Mouse (Mus musculus): ENCODE data around the gene Gsto2.
"Not testable (repeated sequence)": the region's sequence is repeated elsewhere in the genome, so short reads cannot be mapped to it uniquely, and the experiment has no call there.

The Gsto2 gene

GRCm38 (mm10) chr19:47865353-47865947 lies at the start of gene Gsto2:
Gene Gsto2 (plus strand): TSS chr19:47865534.
- DNase-seq (ENCODE audit: low read depth in 2 of 2, low spot score in 2 of 2), result peak; percentile 92

- no peak for DNase-seq (ENCODE audit: low read depth in 2 of 2, low spot score in 2 of 2)
These were observed 47.6 kb upstream of the Gsto2 start for GRCm38 (mm10) chr19:47817692-47818091.

GRCm38 (mm10) chr19:47820832-47821493 lies 44.4 kb upstream of the Gsto2 start:
- peak; percentile 44 to 51 for DNase-seq (ENCODE audit: low read depth in 2 of 2, low spot score in 2 of 2)

GRCm38 (mm10) chr19:47821494-47821872 lies 43.9 kb upstream of the Gsto2 start:
- DNase-seq (ENCODE audit: low read depth in 2 of 2, low spot score in 2 of 2), result no peak

- no peak for DNase-seq (ENCODE audit: low read depth in 2 of 2, low spot score in 2 of 2)
These were observed 43.1 kb upstream of the Gsto2 start for GRCm38 (mm10) chr19:47822143-47822796.

- DNase-seq (ENCODE audit: low read depth in 2 of 2, low spot score in 2 of 2), result no peak
These were observed 41.3 kb upstream of the Gsto2 start for GRCm38 (mm10) chr19:47824026-47824425.

GRCm38 (mm10) chr19:47829913-47830450 lies 35.4 kb upstream of the Gsto2 start:
- no peak for DNase-seq (ENCODE audit: low read depth in 2 of 2, low spot score in 2 of 2)

GRCm38 (mm10) chr19:47831111-47831510 lies 34.2 kb upstream of the Gsto2 start:
- no peak for DNase-seq (ENCODE audit: low read depth in 2 of 2, low spot score in 2 of 2)

GRCm38 (mm10) chr19:47832316-47832715 lies 33.0 kb upstream of the Gsto2 start:
- DNase-seq (ENCODE audit: low read depth in 2 of 2, low spot score in 2 of 2), result no peak

GRCm38 (mm10) chr19:47834614-47835013 lies 30.7 kb upstream of the Gsto2 start:
- no peak for DNase-seq (ENCODE audit: low read depth in 2 of 2, low spot score in 2 of 2)

- DNase-seq (ENCODE audit: low read depth in 2 of 2, low spot score in 2 of 2), result no peak
These were observed 29.6 kb upstream of the Gsto2 start for GRCm38 (mm10) chr19:47835776-47836175.

- peak; percentile 36 to 46 for DNase-seq (ENCODE audit: low read depth in 2 of 2, low spot score in 2 of 2)
These were observed 28.4 kb upstream of the Gsto2 start for GRCm38 (mm10) chr19:47836701-47837526.

GRCm38 (mm10) chr19:47837527-47837901 lies 27.8 kb upstream of the Gsto2 start:
- DNase-seq (ENCODE audit: low read depth in 2 of 2, low spot score in 2 of 2), result no peak

- not testable (repeated sequence) for DNase-seq (ENCODE audit: low read depth in 2 of 2, low spot score in 2 of 2)
These were observed 24.1 kb upstream of the Gsto2 start for GRCm38 (mm10) chr19:47841234-47841633.

GRCm38 (mm10) chr19:47849735-47850134 lies 15.6 kb upstream of the Gsto2 start:
- no peak for DNase-seq (ENCODE audit: low read depth in 2 of 2, low spot score in 2 of 2)

- DNase-seq (ENCODE audit: low read depth in 2 of 2, low spot score in 2 of 2), result not testable (repeated sequence)
These were observed 13.2 kb upstream of the Gsto2 start for GRCm38 (mm10) chr19:47852131-47852530.

- DNase-seq (ENCODE audit: low read depth in 2 of 2, low spot score in 2 of 2), result no peak
These were observed 12.3 kb upstream of the Gsto2 start for GRCm38 (mm10) chr19:47853053-47853452.

GRCm38 (mm10) chr19:47853951-47854795 lies 11.2 kb upstream of the Gsto2 start:
- no peak for DNase-seq (ENCODE audit: low read depth in 2 of 2, low spot score in 2 of 2)

GRCm38 (mm10) chr19:47854796-47855783 lies 10.2 kb upstream of the Gsto2 start, which contains the start of gene Gsto1:
Gene Gsto1 (plus strand): TSS chr19:47854970.
- peak; percentile 27 to 40 for DNase-seq (ENCODE audit: low read depth in 2 of 2, low spot score in 2 of 2)

All from CD8-positive naive resting alpha-beta T cell, adult 2 months (primary cell).